Mouse (Mus musculus) myocyte (in vitro differentiated cells): ENCODE data around the gene Pde6c.

Experiments used
- CEBPB ChIP-seq: IDR thresholded peaks from 2 replicates; pipeline ENCODE4 v1.6.1; 2011; ENCODE audit warnings: mild to moderate bottlenecking, moderate library complexity; ENCODE audit not compliant: poor library complexity, insufficient read depth, severe bottlenecking
- E2F4 ChIP-seq: IDR thresholded peaks from one replicate; pipeline ENCODE4 v1.6.1; 2011; ENCODE audit warnings: mild to moderate bottlenecking, control low read depth, moderate library complexity; ENCODE audit not compliant: insufficient read depth
- MAX ChIP-seq: IDR thresholded peaks from one replicate; pipeline ENCODE4 v1.6.1; 2011; ENCODE audit warnings: low read depth, mild to moderate bottlenecking, control low read depth
- MYOD1 ChIP-seq, 3 experiments: IDR thresholded peaks; one replicate each; pipeline ENCODE4 v1.6.1; 2011; ENCODE audit warnings: control low read depth in 2 of 3, low read depth in 2 of 3, mild to moderate bottlenecking in 2 of 3, moderate library complexity in 1 of 3; ENCODE audit not compliant: insufficient read length in 2 of 3, control insufficient read depth in 1 of 3
- MYOG ChIP-seq, 3 experiments: IDR thresholded peaks; one replicate each; pipeline ENCODE4 v1.6.1; 2011; ENCODE audit warnings: control low read depth in 2 of 3, low read depth in 2 of 3, mild to moderate bottlenecking in 2 of 3; ENCODE audit not compliant: insufficient read length in 2 of 3, control insufficient read depth in 1 of 3, insufficient read depth in 1 of 3
- POLR2A ChIP-seq: IDR thresholded peaks from one replicate; pipeline ENCODE4 v1.6.1; 2011; ENCODE audit warnings: low read depth, mild to moderate bottlenecking, control low read depth, moderate library complexity; ENCODE audit not compliant: insufficient read length
- POLR2AphosphoS2 ChIP-seq: IDR thresholded peaks from one replicate; pipeline ENCODE4 v1.6.1; 2011; ENCODE audit warnings: low read depth, control low read depth; ENCODE audit not compliant: insufficient read length
- REST ChIP-seq: IDR thresholded peaks from one replicate; pipeline ENCODE4 v1.6.1; 2011; ENCODE audit warnings: mild to moderate bottlenecking, control low read depth, moderate library complexity; ENCODE audit not compliant: insufficient read depth, insufficient read length
- SRF ChIP-seq: IDR thresholded peaks from one replicate; pipeline ENCODE4 v1.6.1; 2011; ENCODE audit warnings: low read depth; ENCODE audit not compliant: control insufficient read depth, insufficient read length
- TCF12 ChIP-seq: IDR thresholded peaks from one replicate; pipeline ENCODE4 v1.6.1; 2011; ENCODE audit warnings: mild to moderate bottlenecking, control low read depth; ENCODE audit not compliant: poor library complexity, insufficient read depth, severe bottlenecking
- TCF3 ChIP-seq: IDR thresholded peaks from one replicate; pipeline ENCODE4 v1.6.1; 2011; ENCODE audit warnings: low read depth, control low read depth; ENCODE audit not compliant: insufficient read length
- USF1 ChIP-seq: IDR thresholded peaks from one replicate; pipeline ENCODE4 v1.6.1; 2011; ENCODE audit warnings: low read depth, mild to moderate bottlenecking, control low read depth, moderate library complexity

DNA sequence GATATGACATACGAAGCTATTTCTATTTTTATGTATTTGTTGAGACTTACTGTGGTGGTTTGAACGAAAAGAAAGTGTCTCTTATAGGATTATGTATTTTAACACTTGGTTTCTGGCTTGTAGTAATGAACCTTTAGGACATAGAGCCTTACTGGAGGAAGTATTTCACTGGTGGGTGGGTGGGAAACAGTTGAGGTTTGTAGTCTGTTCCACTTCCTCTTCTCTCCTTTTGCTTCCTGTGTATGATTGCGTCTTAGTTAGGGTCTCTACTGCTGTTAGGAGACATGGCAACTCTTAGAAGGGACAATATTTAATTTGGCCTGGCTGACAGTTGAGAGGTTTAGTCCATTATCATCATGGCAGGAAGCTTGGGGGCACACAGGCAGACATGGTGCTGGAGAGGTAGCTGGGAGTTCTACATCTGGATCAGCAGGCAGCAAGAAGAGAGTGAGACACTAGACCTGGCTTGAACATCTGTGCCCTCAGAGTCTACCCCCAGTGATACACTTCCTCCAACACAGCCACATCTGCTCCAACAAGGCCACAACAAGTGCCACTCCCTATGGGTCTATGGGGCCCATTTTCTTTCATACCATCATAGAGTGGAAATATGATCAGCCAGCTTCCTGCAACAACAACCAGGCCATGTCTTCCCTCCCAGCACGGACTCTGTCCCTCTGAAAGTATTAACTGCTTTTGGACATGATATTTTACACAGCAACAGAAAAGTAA lies 11.1 kb downstream of the Pde6c start:
- TF ChIP-seq POLR2A: no peak
- TF ChIP-seq MYOG (IDR thresholded peaks at IDR 0.05; ENCODE audit: control insufficient read depth in 1 of 3, insufficient read depth in 1 of 3, insufficient read length in 2 of 3, low read depth in 2 of 3): no peak
- TF ChIP-seq TCF3: no peak
- TF ChIP-seq CEBPB: no peak
- no peak for TF ChIP-seq MAX
- no peak for TF ChIP-seq E2F4
- no peak for TF ChIP-seq USF1
- TF ChIP-seq POLR2AphosphoS2: no peak
- no peak for TF ChIP-seq REST
- no peak for TF ChIP-seq TCF12
- TF ChIP-seq MYOD1 (IDR thresholded peaks at IDR 0.05; ENCODE audit: control insufficient read depth in 1 of 3, insufficient read length in 2 of 3, low read depth in 2 of 3): no peak
- no peak for TF ChIP-seq SRF
